Mouse (Mus musculus) kidney, adult 10 weeks (tissue): ENCODE results near the gene Olfr1. TPM values are rescaled to one million over a fixed set of nuclear protein-coding genes. Genes with fewer than 3 reads are reported as not detected.

Source experiments
- polyA plus RNA-seq: library from polyadenylated mRNA; stranded (reverse); fragments of 350-450 nt; fragmentation: Illumina TruSeq; extraction: RNeasy Lipid Tissue Mini Kit (QIAGEN cat#74804); gene quantifications from one replicate; pipeline ENCODE4 v1.2.3, GENCODE M21; 2014; ENCODE audit warnings: low read depth, low replicate concordance

The Olfr1 gene
- polyA plus RNA-seq, result not detected

GRCm38 (mm10) chr11:73399514-73399913, at the start of gene Olfr1:
Olfr1 (minus strand) TSS chr11:73399614.

GRCm38 (mm10) chr11:73428377-73428776, 29.0 kb upstream of the Olfr1 start, which contains the start of gene Olfr378:
Olfr378 (minus strand) TSS chr11:73428477.

GRCm38 (mm10) chr11:73370946-73371345, 28.5 kb downstream of the Olfr1 start, which contains the start of gene Olfr376:
Olfr376 (plus strand) TSS chr11:73371246.

GRCm38 (mm10) chr11:73350483-73350882, 48.9 kb downstream of the Olfr1 start, which contains the start of gene Olfr20:
Olfr20 (plus strand) TSS chr11:73350783.

Other genes with a start within 250 kb of the Olfr1 start
- gene P2rx5, start 239.2 kb downstream of the Olfr1 start, polyA plus RNA-seq, result 4.8 TPM
- gene Emc6, start 222.6 kb downstream of the Olfr1 start, polyA plus RNA-seq, result 90.2 TPM
- gene Tax1bp3, start 222.5 kb downstream of the Olfr1 start, polyA plus RNA-seq, result 31.2 TPM
- 20.8 TPM for gene Ctns, start 200.6 kb downstream of the Olfr1 start, polyA plus RNA-seq
- 7.5 TPM for gene Shpk, start 200.2 kb downstream of the Olfr1 start, polyA plus RNA-seq
- not detected for gene Trpv1, start 165.3 kb downstream of the Olfr1 start, polyA plus RNA-seq
- gene Trpv3, start 132.2 kb downstream of the Olfr1 start, polyA plus RNA-seq, result 0.20 TPM
- gene Aspa, start 70.0 kb downstream of the Olfr1 start, polyA plus RNA-seq, result 470 TPM
- gene Gm49340, start 69.9 kb downstream of the Olfr1 start, polyA plus RNA-seq, result not detected
- gene Spata22, start 69.9 kb downstream of the Olfr1 start, polyA plus RNA-seq, result 0.85 TPM
- gene Olfr20, start 48.8 kb downstream of the Olfr1 start, polyA plus RNA-seq, result not detected
- gene Olfr376, start 28.4 kb downstream of the Olfr1 start, polyA plus RNA-seq, result not detected
- not detected for gene Olfr378, start 28.9 kb upstream of the Olfr1 start, polyA plus RNA-seq
- gene Olfr380, start 57.9 kb upstream of the Olfr1 start, polyA plus RNA-seq, result not detected
- not detected for gene Olfr381, start 92.0 kb upstream of the Olfr1 start, polyA plus RNA-seq
- not detected for gene Olfr382, start 117.6 kb upstream of the Olfr1 start, polyA plus RNA-seq
- not detected for gene Olfr385, start 193.4 kb upstream of the Olfr1 start, polyA plus RNA-seq
- gene Olfr384, start 199.0 kb upstream of the Olfr1 start, polyA plus RNA-seq, result not detected